Mouse (Mus musculus) embryo, embryonic 11.5 days (tissue): ENCODE measurements around the gene Rsbn1.

Experiments
- DNase-seq: peaks from one replicate; pipeline ENCODE4 v3.0.0-alpha.2; 2012; ENCODE audit warnings: low read depth, low spot score

The Rsbn1 gene

DNA sequence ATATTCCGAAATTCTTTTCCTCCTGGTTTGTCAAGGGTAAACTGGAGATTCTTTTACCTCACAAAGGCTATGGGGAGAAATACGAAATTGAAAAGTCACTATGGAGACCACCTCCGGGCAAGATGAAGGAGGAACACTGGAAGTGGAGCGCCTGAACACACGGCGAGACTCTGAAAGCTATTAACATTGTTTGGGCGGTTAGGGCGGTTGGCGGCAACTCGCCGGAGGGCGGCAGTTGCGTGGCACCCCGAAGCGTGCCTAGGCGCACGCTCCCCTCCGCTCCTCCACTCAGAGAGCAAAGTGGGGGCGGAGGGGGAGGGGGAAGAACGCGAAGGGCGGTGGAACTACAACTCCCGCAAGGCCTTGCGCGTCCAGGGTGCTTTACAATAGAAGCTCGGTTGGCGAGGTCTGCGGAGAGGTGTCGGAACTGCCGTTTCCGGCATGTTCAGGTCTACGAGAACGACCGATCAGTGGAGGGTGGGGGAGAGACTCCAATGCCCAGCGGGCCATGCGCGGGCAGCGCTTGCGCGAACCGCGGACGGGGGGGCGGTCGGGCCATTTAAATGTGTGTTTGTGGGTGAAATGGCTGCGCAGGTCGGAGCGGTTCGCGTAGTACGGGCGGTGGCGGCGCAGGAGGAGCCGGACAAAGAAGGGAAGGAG is at the start of gene Rsbn1:
Rsbn1 (plus strand) TSS at position 111 of the 660 bp plus-strand sequence.
- DNase-seq = peak; percentile 97

DNA sequence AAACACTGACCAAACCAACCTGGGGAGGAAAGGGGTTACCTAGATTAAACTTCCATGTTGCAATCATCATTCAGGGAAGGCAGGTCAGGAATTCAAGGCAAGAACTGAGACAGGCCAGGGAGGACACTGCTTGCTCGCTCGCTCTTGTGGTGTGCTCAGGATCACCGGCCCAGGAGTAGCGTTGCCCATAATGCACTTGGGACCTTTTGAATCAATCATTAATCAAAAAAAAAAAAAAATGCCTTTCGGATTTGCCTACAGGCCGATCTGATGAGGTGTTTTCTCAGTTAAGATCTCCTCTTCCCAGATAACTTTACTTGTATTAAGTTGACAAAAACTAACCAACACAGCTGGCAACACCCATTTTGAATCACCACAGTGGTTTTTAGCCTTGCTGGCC is 49.7 kb upstream of the Rsbn1 start:
- DNase-seq = no peak

DNA sequence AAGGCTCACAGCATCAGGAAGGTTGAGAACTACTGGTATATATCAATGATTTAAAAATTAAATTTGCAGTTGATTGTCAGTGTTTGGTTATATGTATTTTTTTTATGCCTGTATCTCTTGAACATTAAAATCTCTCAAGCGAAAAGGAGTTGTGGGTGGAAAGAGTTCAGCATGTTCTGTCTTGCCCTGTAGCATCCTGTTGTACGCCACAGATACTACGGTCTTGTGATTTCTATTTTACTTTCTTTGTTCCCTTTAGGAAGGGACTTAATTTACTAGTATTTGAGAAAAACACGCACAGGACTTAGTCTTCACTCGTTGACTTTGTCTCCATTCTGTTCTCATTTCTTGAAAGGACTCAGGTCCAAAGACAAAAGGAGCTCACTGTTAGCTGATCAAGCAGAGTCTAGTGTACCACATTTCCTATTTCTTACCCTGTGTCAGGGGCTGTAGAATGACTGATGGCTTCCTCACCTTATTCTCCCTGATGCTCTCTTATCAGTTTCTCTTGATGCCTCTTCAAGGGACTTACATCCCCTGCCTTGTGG is 46.4 kb upstream of the Rsbn1 start:
- DNase-seq = no peak

DNA sequence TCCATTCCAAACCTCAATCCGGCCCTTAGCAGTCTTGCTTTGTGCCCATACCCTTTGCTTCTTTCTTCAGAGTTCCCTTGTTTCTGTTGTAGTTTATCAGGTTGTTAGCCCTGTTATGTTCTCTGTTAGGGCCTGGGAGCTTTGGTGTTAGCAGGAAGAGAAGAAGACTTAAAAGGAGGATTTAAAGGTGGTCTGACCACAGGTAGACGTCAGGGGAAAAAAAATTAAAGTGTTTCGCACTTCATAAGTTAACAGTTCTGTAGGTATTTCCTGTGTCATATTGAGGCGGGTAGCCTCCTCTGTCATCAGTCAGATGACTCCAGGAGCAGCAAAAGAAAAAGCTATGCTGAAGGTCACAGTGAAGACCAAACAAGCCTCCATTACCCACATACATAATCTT is 45.9 kb upstream of the Rsbn1 start:
- no peak for DNase-seq

DNA sequence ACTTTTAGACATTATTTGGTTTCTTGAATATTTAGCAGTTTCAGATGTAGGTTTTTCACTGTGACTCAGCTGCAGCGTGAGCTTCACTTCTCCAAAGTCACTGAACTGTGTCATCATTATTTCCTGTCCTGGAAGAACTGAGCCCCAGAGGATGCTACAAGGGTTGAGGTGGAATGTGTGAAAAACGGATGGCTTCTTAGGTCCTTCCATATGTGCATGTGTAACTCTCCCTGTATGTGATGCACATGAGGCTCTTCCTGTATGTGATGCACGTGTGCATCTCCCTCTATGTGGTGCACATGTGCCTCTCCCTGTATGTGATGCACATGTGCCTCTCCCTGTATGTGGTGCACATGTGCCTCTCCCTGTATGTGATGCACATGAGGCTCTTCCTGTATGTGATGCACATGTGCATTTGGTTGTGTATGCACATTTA is 41.2 kb upstream of the Rsbn1 start:
- no peak for DNase-seq

DNA sequence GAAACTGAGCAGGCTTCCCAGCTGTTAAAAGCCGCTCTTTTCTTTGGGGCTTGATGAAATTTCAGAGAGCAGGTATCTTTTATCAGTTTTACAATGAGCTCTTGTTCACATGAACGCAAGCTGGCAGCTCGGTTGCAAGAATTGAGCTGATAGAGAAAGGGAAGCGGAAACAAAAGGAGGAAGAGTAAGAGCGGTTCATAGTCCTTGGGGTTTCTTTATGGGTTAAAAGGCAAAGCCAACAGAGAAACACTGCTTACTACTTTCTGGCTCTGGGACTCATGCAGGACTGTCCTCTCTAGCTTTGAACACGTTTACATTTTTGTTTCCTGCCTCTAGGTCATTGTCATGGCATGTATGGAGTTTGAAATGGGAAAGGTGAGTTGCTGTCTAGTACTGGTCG is 39.6 kb upstream of the Rsbn1 start:
- no peak for DNase-seq

DNA sequence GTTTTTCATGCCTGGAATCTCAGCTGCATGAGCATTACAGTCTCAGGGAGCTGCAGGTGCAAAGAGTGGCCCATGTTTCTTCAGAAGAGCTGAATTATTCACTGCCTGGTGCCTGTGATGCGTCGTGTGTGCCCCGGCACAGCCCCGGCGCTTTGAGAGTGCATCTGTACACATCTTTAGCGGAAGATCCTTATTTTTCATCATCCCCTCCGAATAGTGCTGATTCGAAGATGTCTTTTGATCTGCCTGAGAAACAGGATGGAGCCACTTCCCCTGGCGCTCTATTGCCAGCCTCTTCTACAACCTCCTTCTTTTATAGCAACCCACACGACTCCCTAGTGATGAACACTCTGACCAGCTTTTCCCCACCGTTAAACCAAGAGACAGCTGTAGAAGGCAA is 28.0 kb upstream of the Rsbn1 start:
- DNase-seq = no peak

DNA sequence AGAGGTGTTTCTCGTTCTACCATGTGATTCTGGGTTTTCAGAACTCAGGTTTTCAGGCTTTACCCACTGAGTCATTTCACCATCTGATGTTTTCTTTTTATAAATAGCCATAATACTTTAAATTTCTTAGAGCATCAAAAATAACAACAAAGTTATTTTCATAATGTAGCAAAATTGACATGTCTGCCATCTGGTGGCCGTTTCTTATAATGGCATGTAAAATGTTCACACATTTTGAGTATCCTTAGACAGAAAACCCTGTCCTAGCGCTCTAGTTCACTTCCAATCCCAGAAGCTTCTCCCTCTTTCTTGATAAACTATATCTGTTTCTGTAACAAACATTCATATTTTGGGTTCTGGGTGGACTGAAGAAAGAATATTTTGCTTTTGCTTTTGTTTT is 26.3 kb upstream of the Rsbn1 start:
- DNase-seq = peak; percentile 35

DNA sequence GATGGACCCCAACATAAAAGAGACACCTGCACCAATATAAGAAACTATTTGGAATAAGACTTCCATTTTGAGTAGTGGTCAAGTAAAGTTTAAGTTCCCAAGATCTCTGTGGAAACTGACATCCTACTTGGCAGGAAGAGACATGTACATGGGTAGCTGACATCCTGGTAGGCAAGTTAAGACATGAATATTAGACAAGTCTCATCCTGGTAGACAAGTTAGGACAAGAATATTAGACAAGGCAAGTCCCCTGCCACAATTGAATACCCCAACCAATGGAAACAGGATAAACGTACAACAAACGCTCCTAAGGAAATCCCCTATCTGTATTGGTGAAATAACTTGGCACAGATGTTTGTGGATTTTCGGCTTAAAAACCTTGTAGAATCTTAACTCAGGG is 20.5 kb upstream of the Rsbn1 start:
- DNase-seq = no peak

DNA sequence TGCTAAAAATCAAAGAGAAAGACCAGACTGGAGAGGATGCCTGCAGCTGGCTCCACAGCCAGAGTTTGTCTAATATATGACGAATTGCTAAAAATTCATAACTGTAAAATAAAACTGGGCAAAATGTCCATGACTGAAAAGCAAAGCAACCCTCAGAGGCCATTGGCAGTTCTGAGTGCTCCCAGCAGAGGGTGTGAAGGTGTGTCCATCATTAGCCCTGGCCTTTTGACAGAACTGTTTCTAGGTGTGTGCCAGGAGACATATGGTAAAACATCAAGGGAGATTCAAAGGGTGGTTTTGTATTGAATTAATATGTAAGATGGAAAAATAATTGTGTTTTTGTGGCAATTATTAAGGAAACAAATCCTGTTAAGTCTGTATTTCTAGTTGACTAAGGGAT is 9.2 kb upstream of the Rsbn1 start:
- no peak for DNase-seq

DNA sequence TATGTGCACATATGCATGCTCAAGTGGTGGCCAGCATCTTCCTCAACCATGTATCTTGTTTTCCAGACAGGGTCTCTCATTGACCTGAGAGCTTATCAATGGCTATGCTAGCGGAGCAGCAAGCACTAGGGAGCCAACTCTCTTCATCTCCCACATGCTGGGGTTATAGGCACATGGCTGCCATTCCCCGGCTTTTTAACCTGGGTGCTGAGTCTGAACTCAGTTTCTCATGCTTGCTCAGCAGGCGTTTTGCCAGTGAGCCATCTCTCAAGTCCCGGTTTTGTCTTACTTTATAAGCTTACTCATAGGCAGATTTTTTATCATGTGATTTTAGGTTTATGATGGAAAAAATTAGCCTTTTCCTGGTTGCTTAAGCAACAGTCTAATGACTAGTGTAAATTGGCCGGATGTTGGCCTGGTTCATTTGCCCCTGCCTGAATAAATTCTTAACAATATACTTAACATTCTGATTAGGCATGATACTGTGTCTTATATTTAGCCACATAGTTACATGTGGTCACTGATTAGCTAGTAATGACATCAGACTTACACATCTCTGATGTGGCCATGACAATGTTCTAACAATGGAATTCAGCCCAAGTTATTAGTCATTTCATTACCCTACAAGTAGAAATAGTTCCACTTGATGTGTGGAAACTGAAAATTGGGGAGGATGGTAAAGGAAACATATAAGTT is 6.4 kb upstream of the Rsbn1 start:
- no peak for DNase-seq

DNA sequence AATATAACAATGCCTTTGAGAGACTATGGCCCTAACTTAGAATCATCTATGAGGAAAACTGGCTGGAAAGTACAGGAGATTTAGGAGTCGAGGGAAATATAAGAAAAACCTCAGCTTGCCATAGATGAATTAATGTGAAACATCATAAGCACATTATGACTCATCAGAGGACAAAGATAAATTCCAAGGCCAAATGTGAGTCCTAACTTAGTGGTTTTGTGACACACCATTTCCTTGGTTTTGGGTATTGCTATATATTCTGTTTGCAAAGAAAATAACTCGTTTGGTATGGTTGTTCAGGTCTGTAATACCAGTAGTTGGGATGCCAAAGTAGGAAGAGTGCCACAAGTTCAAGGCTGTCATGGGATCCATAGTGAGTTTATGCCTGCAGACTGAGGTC is 5.1 kb upstream of the Rsbn1 start:
- no peak for DNase-seq

DNA sequence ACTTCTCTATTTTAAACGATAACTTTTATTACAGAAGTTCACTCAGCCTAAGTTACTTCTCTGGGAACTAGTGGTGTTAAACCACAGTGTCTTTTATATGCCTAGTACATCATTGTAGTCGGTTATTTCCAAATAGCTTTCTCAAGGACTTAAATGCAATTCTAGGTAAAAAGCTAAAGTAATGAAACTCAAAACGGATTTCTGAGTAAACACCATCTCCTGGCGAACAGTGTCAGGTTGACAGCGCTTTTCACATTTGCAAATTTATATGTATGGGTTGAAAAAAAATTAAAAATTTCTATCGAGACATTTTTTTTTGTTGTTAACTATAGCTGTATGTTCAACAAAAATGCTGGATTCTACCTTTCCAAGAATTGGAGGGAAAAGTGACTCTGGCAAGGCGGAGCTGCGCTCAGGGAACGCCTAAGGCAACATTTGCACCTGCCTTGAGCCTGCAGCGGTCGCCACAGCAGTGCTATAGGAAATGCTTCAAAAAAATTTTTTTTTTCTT is 414 bp upstream of the Rsbn1 start:
- peak; percentile 14 for DNase-seq

DNA sequence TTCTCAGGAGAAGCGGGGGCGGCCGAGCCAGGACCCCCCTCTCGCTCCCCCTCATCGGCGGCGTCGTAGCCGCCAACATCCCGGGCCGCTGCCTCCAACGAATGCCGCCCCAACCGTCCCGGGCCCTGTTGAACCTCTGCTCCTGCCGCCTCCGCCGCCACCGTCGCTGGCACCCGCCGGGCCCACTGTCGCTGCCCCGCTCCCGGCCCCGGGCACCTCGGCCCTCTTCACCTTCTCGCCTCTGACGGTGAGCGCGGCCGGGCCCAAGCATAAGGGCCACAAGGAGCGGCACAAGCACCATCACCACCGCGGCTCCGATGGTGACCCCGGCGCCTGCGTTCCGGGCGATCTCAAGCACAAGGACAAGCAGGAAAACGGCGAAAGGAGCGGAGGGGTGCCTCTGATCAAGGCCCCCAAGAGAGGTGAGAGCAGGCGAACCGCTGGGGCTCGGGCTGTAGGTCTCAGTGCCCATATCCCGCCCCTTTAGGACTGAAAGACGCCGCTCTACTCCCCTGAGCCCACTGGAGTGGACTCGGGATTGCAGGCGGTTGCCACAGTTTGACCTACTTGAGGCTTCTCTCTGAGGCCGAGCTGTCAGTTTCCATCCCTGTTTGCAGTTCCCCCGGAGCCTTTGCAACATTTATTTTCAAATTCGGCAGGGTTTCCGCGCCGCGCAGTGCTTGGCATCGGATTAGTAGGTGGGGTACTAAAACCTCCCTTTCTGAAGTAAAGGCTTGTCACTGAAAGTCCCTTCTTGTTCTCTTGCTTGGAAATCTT is 1.0 kb downstream of the Rsbn1 start:
- peak; percentile 46 for DNase-seq

DNA sequence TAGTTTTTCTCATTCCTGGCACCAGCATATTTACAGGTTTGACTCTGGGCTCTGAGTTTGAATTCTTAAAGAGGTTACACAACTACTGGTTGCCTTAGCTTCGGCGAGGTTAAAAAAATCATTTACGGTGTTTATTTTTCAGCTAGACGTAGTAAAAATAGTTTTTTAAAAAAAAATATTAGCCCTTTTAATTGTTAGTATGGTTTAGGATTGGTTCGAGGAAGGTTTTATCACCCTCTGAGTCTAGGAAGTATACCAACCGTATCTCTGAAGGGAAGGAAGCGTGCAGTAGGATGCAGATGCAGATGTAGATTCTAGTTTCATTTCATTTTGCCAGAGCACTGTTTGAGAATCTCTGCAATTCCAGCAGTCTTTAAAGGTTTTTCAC is 1.6 kb downstream of the Rsbn1 start:
- no peak for DNase-seq

DNA sequence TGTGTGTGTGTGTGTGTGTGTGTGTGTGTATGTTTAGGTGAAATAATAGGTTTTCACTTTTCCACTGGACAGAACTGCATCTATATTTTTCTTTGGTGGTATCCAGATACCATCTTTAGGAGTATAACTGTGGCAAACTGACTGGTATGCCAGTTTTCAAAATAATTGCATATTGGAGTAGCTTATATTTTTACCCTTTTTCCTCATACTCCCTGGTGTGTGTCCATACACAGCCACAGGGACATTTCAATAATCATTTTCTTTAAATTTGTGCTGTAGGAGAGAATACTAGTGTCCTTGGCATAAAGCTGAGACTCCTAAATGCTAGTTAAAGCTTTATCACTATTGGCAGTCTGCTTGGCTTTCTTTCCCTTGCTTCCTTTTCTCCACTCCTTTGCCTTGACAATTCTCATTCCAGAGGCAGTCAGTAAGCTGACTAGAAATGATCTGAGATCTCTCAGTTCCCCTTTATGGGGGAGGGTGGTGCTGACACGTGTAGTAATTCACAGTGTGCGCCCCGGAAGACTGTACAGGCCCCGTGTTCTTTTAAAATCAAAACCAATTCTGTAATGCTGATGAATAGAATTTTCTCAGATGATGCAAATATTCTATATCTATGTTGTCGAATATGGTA is 2.4 kb downstream of the Rsbn1 start:
- no peak for DNase-seq

DNA sequence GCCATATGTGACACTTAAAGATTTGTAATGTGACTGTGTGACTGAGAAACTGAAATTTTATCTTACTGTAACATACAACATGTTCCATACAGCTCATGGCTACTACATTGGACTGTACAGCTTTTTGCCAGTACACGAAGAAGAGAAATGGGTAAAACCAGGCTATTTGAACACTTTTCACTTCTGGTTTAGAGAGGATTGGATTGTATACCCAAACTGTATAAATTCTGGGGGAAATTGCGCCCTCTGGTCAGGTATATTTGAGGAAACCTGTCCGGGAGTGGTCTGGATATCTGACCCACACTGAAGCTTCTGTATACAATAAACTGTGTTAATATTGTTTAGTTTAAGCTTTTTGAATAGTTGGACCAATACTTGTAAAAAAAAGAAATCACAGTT is 2.9 kb downstream of the Rsbn1 start:
- DNase-seq = no peak

DNA sequence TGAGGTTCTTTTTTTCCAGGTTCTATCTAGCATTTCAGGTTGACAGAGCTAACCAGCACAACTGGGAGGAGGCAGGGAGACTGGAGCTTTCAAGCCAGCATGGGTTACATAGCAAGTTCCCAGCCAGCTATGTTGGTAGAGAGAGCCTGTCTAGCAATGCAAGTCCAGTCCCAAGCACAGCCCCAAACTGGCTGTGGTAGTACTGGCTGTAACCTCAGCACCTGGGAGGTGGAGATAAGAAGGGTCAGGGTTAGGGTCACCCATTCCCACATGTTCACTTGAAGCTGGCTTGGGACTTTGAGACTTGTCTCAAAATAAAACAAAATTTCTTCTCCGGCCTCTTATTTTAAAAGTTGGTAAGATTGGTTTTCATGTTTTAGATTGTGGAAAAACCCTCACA is 6.2 kb downstream of the Rsbn1 start:
- no peak for DNase-seq

DNA sequence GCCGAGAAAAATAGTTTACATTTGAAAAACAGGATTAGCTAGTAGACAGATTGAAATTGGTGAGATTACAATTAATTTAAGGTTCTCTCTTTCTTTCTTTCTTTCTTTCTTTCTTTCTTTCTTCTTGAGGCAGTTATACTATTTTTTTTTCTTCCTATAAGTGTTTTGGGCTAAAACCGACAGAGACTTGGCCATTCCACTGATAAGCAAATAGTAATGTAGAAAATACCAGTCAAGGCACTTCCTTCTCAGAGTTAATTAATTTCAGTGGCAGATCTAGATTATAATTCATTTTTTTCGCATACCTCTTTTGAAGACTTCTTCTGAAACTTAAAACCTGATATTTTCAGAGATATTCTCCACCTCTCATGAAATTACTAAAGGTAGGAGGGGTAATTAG is 11.4 kb downstream of the Rsbn1 start:
- DNase-seq = no peak

DNA sequence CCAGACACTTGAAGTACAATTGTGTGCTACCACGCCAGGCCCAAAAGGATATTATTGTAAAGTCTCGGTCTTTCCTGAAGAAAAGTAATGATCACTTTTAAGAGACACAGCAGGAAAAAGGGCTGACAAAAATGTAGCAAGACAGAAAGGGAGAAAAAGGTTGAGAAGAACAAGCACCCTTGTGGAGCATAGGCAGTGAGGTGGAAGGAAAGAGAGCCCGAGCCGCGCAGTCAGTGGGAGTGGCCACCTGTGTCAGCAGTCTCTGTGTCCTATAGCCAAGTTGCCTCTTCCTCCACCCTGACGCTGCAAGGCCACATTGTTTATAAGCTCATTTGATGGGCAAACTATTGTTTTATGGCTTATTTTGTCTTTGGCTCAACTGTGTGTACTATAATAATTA is 13.6 kb downstream of the Rsbn1 start:
- DNase-seq = no peak

DNA sequence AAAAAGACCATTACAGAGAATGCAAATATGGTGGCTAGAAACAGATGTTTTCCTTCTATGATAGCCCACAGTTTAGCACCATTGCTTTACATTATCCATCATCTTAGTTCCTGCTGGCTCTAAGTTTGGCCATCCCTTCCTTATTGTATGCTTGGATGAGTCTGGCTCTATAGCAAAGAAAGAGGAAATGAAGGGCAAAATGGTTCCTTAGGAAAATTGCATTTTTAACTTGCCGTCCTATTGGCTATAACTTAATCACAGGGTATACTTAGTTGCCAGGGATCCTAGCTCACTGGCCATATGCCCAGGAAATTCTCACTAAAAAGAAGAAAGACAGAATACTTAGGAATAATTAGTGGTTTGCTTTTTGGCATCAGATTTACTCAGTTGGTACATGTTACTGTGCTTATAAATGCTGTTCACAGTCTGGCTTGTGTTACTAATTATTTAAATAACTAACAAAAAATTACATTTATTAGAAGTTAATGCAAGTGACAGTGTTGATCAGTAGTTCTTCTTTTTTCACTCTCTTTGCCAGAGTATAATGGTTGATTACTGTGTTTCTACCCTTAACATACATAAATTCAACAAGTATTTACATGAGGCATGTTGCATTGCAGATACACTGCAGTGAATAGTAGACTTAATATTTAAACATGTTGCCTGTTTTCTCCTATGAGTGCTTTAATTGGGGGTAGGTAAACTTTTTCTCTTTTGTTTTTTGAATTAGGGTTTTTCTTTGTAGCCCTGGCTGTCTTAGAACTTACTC is 31.1 kb downstream of the Rsbn1 start:
- no peak for DNase-seq
